Mouse (Mus musculus) midbrain, postnatal 0 days (tissue): ENCODE results near the gene Map3k11. TPM values are rescaled to one million over a fixed set of nuclear protein-coding genes. Genes with fewer than 3 reads are reported as not detected.
A peak's percentile ranks its signal among the peaks of the same experiment; 100 is the strongest.

Experiments used
- ATAC-seq: fragments of 200-750 bp; cut with Nextera tagmentation; 2 replicates; pipeline ENCODE4 v1.8.0; 2017; ENCODE audit warnings: moderate number of reproducible peaks, mild to moderate bottlenecking, moderate TSS enrichment, moderate library complexity; ENCODE audit not compliant: low FRiP score
- DNase-seq: peaks from one replicate; pipeline ENCODE4 v3.0.0-alpha.2; 2015; ENCODE audit warnings: low spot score
- H3K27ac ChIP-seq: fragments of 300-500 bp; sonication (generic); 2 replicates; pipeline ENCODE4 v1.5.1; 2014; ENCODE audit warnings: low read depth, mild to moderate bottlenecking, low read length, mixed read lengths
- H3K27me3 ChIP-seq: fragments of 300-500 bp; sonication (generic); 2 replicates; pipeline ENCODE4 v1.6.1; 2014; ENCODE audit warnings: low read length, control low read depth, mixed read lengths; ENCODE audit not compliant: insufficient read depth
- H3K36me3 ChIP-seq: fragments of 300-500 bp; sonication (generic); 2 replicates; pipeline ENCODE4 v1.6.1; 2014; ENCODE audit warnings: low read length, control low read depth, mixed read lengths; ENCODE audit not compliant: insufficient read depth
- H3K4me1 ChIP-seq: fragments of 300-500 bp; sonication (generic); 2 replicates; pipeline ENCODE4 v1.6.1; 2014; ENCODE audit warnings: mild to moderate bottlenecking, control low read depth, antibody characterized with exemption, low read length, mixed read lengths; ENCODE audit not compliant: insufficient read depth
- H3K4me2 ChIP-seq: fragments of 300-500 bp; sonication (generic); 2 replicates; pipeline ENCODE4 v1.6.1; 2014; ENCODE audit warnings: low read depth, mild to moderate bottlenecking, low read length, mixed read lengths; ENCODE audit not compliant: poor library complexity, severe bottlenecking
- H3K4me3 ChIP-seq: fragments of 300-500 bp; sonication (generic); 2 replicates; pipeline ENCODE4 v1.5.1; 2014; ENCODE audit warnings: low read depth, mild to moderate bottlenecking, low read length, moderate library complexity
- H3K9ac ChIP-seq: fragments of 300-500 bp; sonication (generic); replicated peaks from 2 replicates; pipeline ENCODE4 v1.6.1; 2014; ENCODE audit warnings: mild to moderate bottlenecking, low read length, moderate library complexity, mixed read lengths; ENCODE audit not compliant: poor library complexity, severe bottlenecking
- H3K9me3 ChIP-seq: fragments of 300-500 bp; sonication (generic); 2 replicates; pipeline ENCODE4 v1.6.1; 2016; ENCODE audit warnings: low read length, control low read depth
- CTCF ChIP-seq: IDR thresholded peaks from 2 replicates; pipeline ENCODE4 v1.5.1; 2016; ENCODE audit warnings: antibody characterized with exemption, mild to moderate bottlenecking
- WGBS: fragments of 180-500 bp; shearing (Covaris S2); extraction: QIAGEN DNeasy Blood & Tissue Kit; methylation state at CpG from one replicate; pipeline ENCODE4 v1.1.7; 2014; 5-methylcytosine and 5-hydroxymethylcytosine counted together
- polyA plus RNA-seq: library from polyadenylated mRNA; unstranded; fragments of >200 nt; fragmentation: Nextera tagmentation; extraction: Ambion mirVana; gene quantifications from 2 replicates; pipeline ENCODE4 v1.2.1, GENCODE M21; 2015
- total RNA-seq: library from RNA; depleted of rRNA; stranded (reverse); fragments of >200 nt; gene quantifications from 2 replicates; pipeline ENCODE4 v1.2.3, GENCODE M21; 2014

Map3k11 gene
- total and polyA plus RNA-seq, 2 experiments from 2014 or later = 9.6 to 24.0 TPM

- H3K4me2 ChIP-seq = no peak overlapping the region
- H3K27me3 ChIP-seq = peaks cover under 1% of the 10 kb centered on the region; the same call in 1 of the 2 replicates
- no peak for TF ChIP-seq CTCF
- no peak overlapping the region for H3K9ac ChIP-seq
- H3K27ac ChIP-seq = no peak overlapping the region
- no peak overlapping the region for H3K4me3 ChIP-seq
- no peaks in the 10 kb centered on the region for H3K4me1 ChIP-seq
- DNase-seq (no peak), ATAC-seq (no peak)
- 66% methylated on average over 2 of the region's 2 CpGs for WGBS
- no peaks in the 10 kb centered on the region for H3K36me3 ChIP-seq
- no peaks in the 10 kb centered on the region for H3K9me3 ChIP-seq
Measured at GRCm38 (mm10) chr19:5739446-5739845, 50.9 kb downstream of the Map3k11 start.

GRCm38 (mm10) chr19:5740320-5741317, 52.1 kb downstream of the Map3k11 start, which contains the start of gene Ltbp3:
Ltbp3 (plus strand) TSS chr19:5740904.
- Histone ChIP-seq H3K36me3 (no peaks in the 10 kb centered on the region), H3K4me1 (no peaks in the 10 kb centered on the region), H3K9ac (peak within 1 kb of the TSS; percentile 68), H3K4me2 (peak within 1 kb of the TSS; percentile 96), H3K27ac (peak within 1 kb of the TSS; percentile 57), H3K27me3 (peaks cover 11% of the 10 kb centered on the region; the same call in 1 of the 2 replicates), H3K4me3 (peak within 1 kb of the TSS; percentile 53), H3K9me3 (no peaks in the 10 kb centered on the region)
- 18% methylated on average over 11 of the region's 14 CpGs for WGBS
- no peak for TF ChIP-seq CTCF
- ATAC-seq (peak; percentile 42), DNase-seq (peak; percentile 88)

DNA sequence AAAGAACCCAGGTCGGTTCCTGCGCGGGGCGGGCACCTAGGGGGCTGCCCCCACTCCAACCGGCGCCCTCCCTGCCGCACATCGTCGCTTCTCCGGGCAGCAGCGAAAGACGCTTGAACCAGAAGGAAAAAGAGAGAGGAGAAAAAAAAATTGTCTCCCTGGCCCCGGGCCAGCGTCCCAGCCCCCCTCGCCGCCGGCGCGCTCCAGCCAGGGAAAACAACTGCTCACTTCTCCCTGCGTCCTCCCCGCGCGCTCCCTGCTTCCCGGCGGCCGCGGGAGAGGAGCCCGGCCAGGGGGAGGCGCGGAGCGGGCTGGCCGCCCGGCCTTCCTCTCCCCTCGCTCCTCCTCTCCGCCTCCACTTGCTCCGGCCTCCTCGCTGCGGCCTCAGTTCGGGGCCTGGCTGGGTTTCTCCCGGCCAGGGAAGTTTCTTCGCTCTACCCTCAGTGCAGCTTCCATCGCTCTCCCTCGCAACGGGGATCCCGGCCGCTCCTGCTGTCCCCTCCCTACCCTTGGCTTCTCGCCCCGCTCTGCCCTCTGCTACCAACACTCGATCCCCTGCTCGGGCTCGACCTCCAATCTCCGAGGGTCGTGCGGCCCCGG, 53.2 kb downstream of the Map3k11 start:
- Histone ChIP-seq H3K36me3 (no peaks in the 10 kb centered on the region), H3K9me3 (no peaks in the 10 kb centered on the region), H3K27me3 (peaks cover 11% of the 10 kb centered on the region; the same call in 1 of the 2 replicates), H3K4me2 (peak overlapping the region; percentile 96), H3K4me3 (peak overlapping the region; percentile 53), H3K9ac (peak overlapping the region; percentile 68), H3K4me1 (0 out of 2 replicates have a peak, but pooled peaks cover 6% of the 10 kb centered on the region), H3K27ac (peak overlapping the region; percentile 57)
- 2% methylated on average over 43 of the region's 55 CpGs for WGBS
- ATAC-seq (peak; percentile 38; the same call in 1 of the 2 replicates), DNase-seq (peak; percentile 75)
- no peak for TF ChIP-seq CTCF

- Histone ChIP-seq H3K36me3 (no peaks in the 10 kb centered on the region), H3K27me3 (peaks cover 11% of the 10 kb centered on the region; the same call in 1 of the 2 replicates), H3K9ac (peak overlapping the region; percentile 68), H3K4me1 (0 out of 2 replicates have a peak, but pooled peaks cover 8% of the 10 kb centered on the region), H3K27ac (peak overlapping the region; percentile 57; the same call in 1 of the 2 replicates), H3K4me3 (peak overlapping the region; percentile 53), H3K9me3 (no peaks in the 10 kb centered on the region), H3K4me2 (peak overlapping the region; percentile 96)
- ATAC-seq = 0 out of 2 replicates have a peak, but pooled peaks have one; percentile 18
- no peak for DNase-seq
- no peak for TF ChIP-seq CTCF
- 3% methylated on average over 31 of the region's 32 CpGs for WGBS
Measured at GRCm38 (mm10) chr19:5742241-5742641, 53.7 kb downstream of the Map3k11 start.

DNA sequence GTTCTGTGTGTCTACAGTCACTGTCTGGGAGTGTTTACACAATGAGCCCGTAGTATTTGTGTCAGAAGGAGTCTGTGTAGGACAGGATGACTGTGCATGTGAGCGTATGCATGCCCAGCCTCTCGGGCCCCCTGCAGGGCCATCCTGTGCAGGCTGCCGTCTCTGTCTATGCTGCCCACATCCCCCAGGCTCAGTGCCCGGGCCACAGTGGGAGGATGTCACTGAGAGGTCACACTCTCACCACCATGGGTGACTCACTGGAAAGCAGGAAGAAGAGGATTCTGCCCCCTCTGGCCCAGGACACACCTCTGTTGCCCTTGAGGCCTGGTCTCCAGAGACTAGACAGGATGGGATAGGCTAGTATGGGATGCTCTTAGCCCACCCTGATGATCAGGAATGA, 55.0 kb downstream of the Map3k11 start:
- WGBS = 57% methylated on average over 5 of the region's 5 CpGs
- DNase-seq = no peak
- Histone ChIP-seq H3K4me3 (no peak overlapping the region), H3K27ac (no peak overlapping the region), H3K4me1 (0 out of 2 replicates have a peak, but pooled peaks cover 8% of the 10 kb centered on the region), H3K27me3 (peaks cover 11% of the 10 kb centered on the region; the same call in 1 of the 2 replicates), H3K9ac (no peak overlapping the region), H3K9me3 (no peaks in the 10 kb centered on the region), H3K36me3 (no peaks in the 10 kb centered on the region), H3K4me2 (no peak overlapping the region)
- no peak for TF ChIP-seq CTCF
- ATAC-seq = no peak
